Mouse (Mus musculus) liver, embryonic 14.5 days (tissue): ENCODE measurements around the gene Ddc. TPM values are rescaled to one million over a fixed set of nuclear protein-coding genes. Genes with fewer than 3 reads are reported as not detected.

Source experiments
- ATAC-seq: fragments of 200-750 bp; cut with Nextera tagmentation; 2 replicates; pipeline ENCODE4 v1.8.0; 2017; ENCODE audit warnings: moderate number of reproducible peaks, mild to moderate bottlenecking, moderate library complexity; ENCODE audit not compliant: insufficient read depth
- DNase-seq, 3 experiments: peaks; one replicate each; pipeline ENCODE4 v3.0.0-alpha.2; 2012 to 2013; ENCODE audit warnings: low read depth in 3 of 3, low spot score in 3 of 3
- H3K27ac ChIP-seq: fragments of 300-500 bp; sonication (generic); 2 replicates; pipeline ENCODE4 v1.5.1; 2014; ENCODE audit warnings: moderate library complexity, mild to moderate bottlenecking, control low read depth, inconsistent platforms
- H3K27me3 ChIP-seq: fragments of 300-500 bp; sonication (generic); 2 replicates; pipeline ENCODE4 v1.6.1; 2014; ENCODE audit warnings: mild to moderate bottlenecking, low read length, moderate library complexity; ENCODE audit not compliant: control insufficient read depth, insufficient read depth
- H3K36me3 ChIP-seq: fragments of 300-500 bp; sonication (generic); replicated peaks from 2 replicates; pipeline ENCODE4 v1.6.1; 2014; ENCODE audit warnings: low read depth; ENCODE audit not compliant: control insufficient read depth, insufficient read depth
- H3K4me1 ChIP-seq, 2 experiments: fragments of 200-500 bp in 1 of 2; fragments of 300-500 bp in 1 of 2; sonication (generic) in 1 of 2; replicated peaks; 2 replicates each; pipeline ENCODE4 v1.6.1; 2012 to 2014; ENCODE audit warnings: antibody characterized with exemption in 1 of 2, inconsistent platforms in 1 of 2, low read length in 1 of 2; ENCODE audit not compliant: control insufficient read depth in 2 of 2, insufficient read depth in 2 of 2
- H3K4me2 ChIP-seq: fragments of 300-500 bp; sonication (generic); 2 replicates; pipeline ENCODE4 v1.6.1; 2014; ENCODE audit warnings: low read depth, mild to moderate bottlenecking, control low read depth, moderate library complexity
- H3K4me3 ChIP-seq, 2 experiments: fragments of 200-500 bp in 1 of 2; fragments of 300-500 bp in 1 of 2; sonication (generic) in 1 of 2; 2 replicates each; pipeline ENCODE4 v1.5.1; 2012 to 2014; ENCODE audit warnings: low read depth in 2 of 2, low read length in 2 of 2, mild to moderate bottlenecking in 2 of 2, control low read depth in 1 of 2, inconsistent platforms in 1 of 2, moderate library complexity in 1 of 2; ENCODE audit not compliant: insufficient read depth in 1 of 2
- H3K9ac ChIP-seq: fragments of 300-500 bp; sonication (generic); replicated peaks from 2 replicates; pipeline ENCODE4 v1.6.1; 2014; ENCODE audit warnings: mild to moderate bottlenecking, control low read depth, moderate library complexity
- H3K9me3 ChIP-seq: fragments of 300-500 bp; sonication (generic); 2 replicates; pipeline ENCODE4 v1.6.1; 2016; ENCODE audit warnings: low read length, mixed read lengths; ENCODE audit not compliant: control insufficient read depth
- CTCF ChIP-seq: IDR thresholded peaks from 2 replicates; pipeline ENCODE4 v1.5.1; 2016; ENCODE audit warnings: antibody characterized with exemption, low read depth, control low read depth
- EP300 ChIP-seq: IDR thresholded peaks from 2 replicates; pipeline ENCODE4 v1.6.1; 2016; ENCODE audit warnings: antibody characterized with exemption, low read depth
- whole genome bisulfite sequencing: fragments of 180-500 bp; shearing (Covaris S2); extraction: QIAGEN DNeasy Blood & Tissue Kit; methylation state at CpG from one replicate; pipeline ENCODE4 v1.1.7; 2014; ENCODE audit not compliant: insufficient replicate concordance; 5-methylcytosine and 5-hydroxymethylcytosine counted together
- polyA plus RNA-seq, 2 experiments: library from polyadenylated mRNA; depleted of rRNA in 1 of 2; stranded (reverse) in 1 of 2; unstranded in 1 of 2; fragments of >200 nt; fragmentation: Nextera tagmentation in 1 of 2; extraction: Ambion mirVana in 1 of 2; gene quantifications; 2 replicates each; pipeline versions ENCODE4 v1.2.1 to v1.2.3; 2012 to 2014

Ddc gene
- polyA plus RNA-seq, 2 experiments = 4.3 to 7.4 TPM

DNA sequence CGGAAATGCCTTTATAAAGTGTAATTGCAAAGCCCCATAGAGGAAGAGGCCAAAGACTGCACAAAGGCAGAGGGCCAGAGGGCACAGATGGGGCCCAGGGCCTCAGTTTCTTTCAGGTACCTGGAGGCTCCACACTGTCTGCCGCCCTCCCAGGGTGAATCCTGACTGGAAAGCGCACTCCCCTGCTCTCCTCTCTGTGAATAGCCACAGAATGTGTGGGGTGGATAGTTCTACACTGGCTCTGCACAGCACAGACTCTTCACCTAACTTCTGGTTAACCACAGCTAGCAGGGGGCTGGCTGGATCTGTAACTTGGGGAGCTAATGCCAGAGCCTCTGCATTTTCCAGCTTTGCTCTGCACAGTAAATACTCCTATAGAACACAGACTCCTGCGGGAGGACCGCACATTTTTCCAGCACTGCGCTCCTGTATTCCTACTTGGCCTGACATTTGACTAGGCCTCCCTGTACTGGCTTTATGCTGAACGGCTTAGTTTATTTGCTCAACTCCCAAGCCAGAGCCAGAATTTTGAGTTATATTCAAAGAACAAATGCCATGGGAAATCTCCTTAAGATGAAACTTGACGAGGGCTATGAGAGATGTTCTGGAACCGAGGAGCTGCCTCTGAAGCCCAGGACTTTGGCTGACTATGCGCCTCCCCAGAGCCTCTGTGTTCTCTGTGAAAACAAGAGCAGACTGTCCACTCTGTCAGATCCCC, 18.8 kb downstream of the Ddc start:
- Histone ChIP-seq H3K9me3 (no peaks in the 10 kb centered on the region), H3K9ac (no peak overlapping the region), H3K4me3 (no peak overlapping the region), H3K27ac (no peak overlapping the region; the same call in 1 of the 2 replicates), H3K27me3 (no peaks in the 10 kb centered on the region), H3K4me1 (peaks cover 36 to 58% of the 10 kb centered on the region in 2 experiments), H3K4me2 (no peak overlapping the region), H3K36me3 (no peaks in the 10 kb centered on the region)
- ATAC-seq = no peak
- TF ChIP-seq EP300 (no peak), CTCF (no peak)
- no peak for DNase-seq
- 66% methylated on average over 10 of the region's 10 CpGs for WGBS

DNA sequence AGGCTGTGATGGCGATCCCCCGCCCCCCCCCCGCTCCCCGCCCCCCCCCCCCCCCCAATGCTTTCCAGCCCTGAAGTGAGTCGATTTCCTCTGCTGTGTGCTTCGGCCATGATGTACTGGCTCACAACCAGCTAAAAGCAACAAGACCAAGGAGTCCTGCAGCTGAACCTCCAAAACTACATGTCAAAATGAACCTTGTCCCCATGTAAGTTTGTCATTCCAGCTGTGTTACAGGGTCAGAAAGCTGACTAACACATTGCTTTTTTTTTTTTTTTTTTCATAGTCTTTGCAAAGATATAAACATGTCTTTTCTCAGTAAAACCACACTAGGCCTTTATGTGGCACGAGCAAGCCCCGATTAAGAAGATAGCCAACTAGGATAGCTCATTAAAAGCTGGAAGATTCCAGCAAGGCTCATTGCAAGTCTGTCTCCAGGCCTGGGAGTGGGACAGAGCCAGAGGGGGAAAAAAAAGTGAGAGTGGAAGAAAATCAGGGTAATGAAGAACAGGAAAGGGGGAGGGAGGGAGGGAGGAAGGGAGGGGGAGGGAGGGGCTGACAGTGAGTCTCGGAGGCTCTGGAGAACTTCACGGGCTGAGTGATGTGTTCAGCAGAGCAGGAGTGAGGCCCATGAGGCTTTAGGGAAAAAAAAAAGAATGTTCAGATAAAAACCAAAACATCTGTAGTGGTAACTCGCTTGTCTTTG, 19.5 kb downstream of the Ddc start:
- ATAC-seq (no peak; the same call in 1 of the 2 replicates), DNase-seq (no peak)
- no peak overlapping the region for H3K9ac ChIP-seq
- no peaks in the 10 kb centered on the region for H3K36me3 ChIP-seq
- H3K4me2 ChIP-seq = no peak overlapping the region
- 11% methylated on average over 10 of the region's 11 CpGs for WGBS
- TF ChIP-seq EP300 (no peak), CTCF (no peak)
- no peaks in the 10 kb centered on the region for H3K27me3 ChIP-seq
- H3K4me3 ChIP-seq = no peak overlapping the region
- H3K4me1 ChIP-seq = peaks cover 30 to 56% of the 10 kb centered on the region in 2 experiments
- H3K9me3 ChIP-seq = no peaks in the 10 kb centered on the region
- H3K27ac ChIP-seq = no peak overlapping the region

DNA sequence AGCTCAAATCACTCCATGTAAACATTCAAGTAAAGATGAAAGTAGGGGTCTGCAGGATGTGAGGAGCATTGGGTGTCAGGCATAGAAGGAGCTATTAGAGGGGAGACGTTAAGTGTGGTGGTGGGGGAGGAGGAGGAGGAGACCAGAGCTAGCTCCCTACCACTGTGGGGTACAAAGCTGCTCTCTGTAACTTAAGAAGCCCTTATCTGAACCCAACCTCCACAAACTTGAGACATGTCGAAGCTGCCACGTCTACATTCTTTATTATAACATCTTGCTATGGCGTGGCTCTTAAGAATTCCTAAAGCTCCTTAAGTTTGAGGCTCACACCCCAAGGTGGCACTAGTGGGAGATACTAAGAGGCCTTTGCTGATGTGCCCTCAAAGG, 20.1 kb downstream of the Ddc start:
- Histone ChIP-seq H3K27me3 (no peaks in the 10 kb centered on the region), H3K4me1 (peaks cover 28 to 54% of the 10 kb centered on the region in 2 experiments), H3K4me2 (no peak overlapping the region), H3K27ac (no peak overlapping the region), H3K4me3 (no peak overlapping the region), H3K9me3 (no peaks in the 10 kb centered on the region), H3K9ac (no peak overlapping the region), H3K36me3 (no peaks in the 10 kb centered on the region)
- WGBS = 35% methylated on average over 4 of the region's 4 CpGs
- DNase-seq (no peak), ATAC-seq (no peak)
- TF ChIP-seq CTCF = no peak
- TF ChIP-seq EP300 = no peak

- no peak overlapping the region for H3K9ac ChIP-seq
- no peak overlapping the region for H3K27ac ChIP-seq
- no peak for DNase-seq
- no peaks in the 10 kb centered on the region for H3K9me3 ChIP-seq
- no peak for TF ChIP-seq CTCF
- TF ChIP-seq EP300 = no peak
- no peak overlapping the region for H3K4me2 ChIP-seq
- no peak overlapping the region for H3K4me3 ChIP-seq
- H3K4me1 ChIP-seq = peaks cover 21 to 42% of the 10 kb centered on the region in 2 experiments
- no peaks in the 10 kb centered on the region for H3K27me3 ChIP-seq
- no peaks in the 10 kb centered on the region for H3K36me3 ChIP-seq
- ATAC-seq = no peak
- 12% methylated on average over 3 of the region's 3 CpGs for WGBS
These were observed 21.6 kb downstream of the Ddc start for GRCm38 (mm10) chr11:11876366-11876765.

GRCm38 (mm10) chr11:11875230-11875629, 22.7 kb downstream of the Ddc start:
- H3K4me2 ChIP-seq = no peak overlapping the region
- no peaks in the 10 kb centered on the region for H3K9me3 ChIP-seq
- H3K27ac ChIP-seq = no peak overlapping the region
- ATAC-seq (no peak), DNase-seq (no peak)
- H3K4me3 ChIP-seq = no peak overlapping the region
- WGBS = 22% methylated on average over 2 of the region's 2 CpGs
- H3K36me3 ChIP-seq = no peaks in the 10 kb centered on the region
- TF ChIP-seq CTCF (no peak), EP300 (no peak)
- H3K9ac ChIP-seq = no peak overlapping the region
- no peaks in the 10 kb centered on the region for H3K27me3 ChIP-seq
- H3K4me1 ChIP-seq = peaks cover 13 to 33% of the 10 kb centered on the region in 2 experiments
